In genomic region chr13:63112598-63113372, GRCm38 (mm10) we compare ENCODE assay signal across 9 mouse cellular contexts.
DNase-seq lines count a peak whose midpoint lies in the region; ATAC-seq lines count a peak whose summit lies in the region.
"Had no signal": no experiment of that assay in that cellular context is flagged by ENCODE, and none has a peak within 500 bp of the region (broad histone marks: within the 10 kb centered on the region; RNA-seq: fewer than 3 reads in every experiment).

No protein-coding gene starts in this region.

- H3K36me3 ChIP-seq in forebrain, embryonic 12.5 days (replicated peaks): no peaks in the 10 kb centered on the region
- H3K36me3 ChIP-seq in forebrain, embryonic 15.5 days: no peaks in the 10 kb centered on the region
- H3K36me3 ChIP-seq in embryonic facial prominence, embryonic 15.5 days: no peaks in the 10 kb centered on the region
- no peaks in the 10 kb centered on the region for H3K36me3 ChIP-seq in limb, embryonic 15.5 days

- H3K9ac ChIP-seq in forebrain, embryonic 12.5 days: no peak overlapping the region
- no peak overlapping the region for H3K9ac ChIP-seq in forebrain, embryonic 15.5 days (replicated peaks)
- H3K9ac ChIP-seq in embryonic facial prominence, embryonic 15.5 days: no peak overlapping the region
- no peak overlapping the region for H3K9ac ChIP-seq in limb, embryonic 15.5 days

- H3K27me3 ChIP-seq in forebrain, embryonic 12.5 days: peaks cover 12% of the 10 kb centered on the region
- H3K27me3 ChIP-seq in forebrain, embryonic 15.5 days: no peaks in the 10 kb centered on the region
- H3K27me3 ChIP-seq in embryonic facial prominence, embryonic 15.5 days: no peaks in the 10 kb centered on the region
- H3K27me3 ChIP-seq in limb, embryonic 15.5 days: no peaks in the 10 kb centered on the region
- H3K27me3 ChIP-seq: CH12.LX had no signal

- peak; percentile 56 for DNase-seq in 3T3-L1 (ENCODE audit: low read depth, low spot score)
- DNase-seq in cerebellum, adult 9-11 months: no peak
- no peak for DNase-seq in layer of hippocampus, postnatal 25 days (ENCODE audit: extremely low spot score in 1 of 2, low spot score in 1 of 2)
- no peak for DNase-seq in layer of hippocampus, adult 9-10 months (ENCODE audit: low spot score)

- no peak overlapping the region for H3K4me3 ChIP-seq in forebrain, embryonic 12.5 days (replicated peaks)
- no peak overlapping the region for H3K4me3 ChIP-seq in forebrain, embryonic 15.5 days
- no peak overlapping the region for H3K4me3 ChIP-seq in embryonic facial prominence, embryonic 15.5 days (replicated peaks)
- no peak overlapping the region for H3K4me3 ChIP-seq in limb, embryonic 15.5 days

- peaks cover 25% of the 10 kb centered on the region for H3K4me1 ChIP-seq in forebrain, embryonic 12.5 days
- H3K4me1 ChIP-seq in forebrain, embryonic 15.5 days: peaks cover 16% of the 10 kb centered on the region
- H3K4me1 ChIP-seq in embryonic facial prominence, embryonic 15.5 days: peaks cover 48% of the 10 kb centered on the region
- peaks cover 44% of the 10 kb centered on the region for H3K4me1 ChIP-seq in limb, embryonic 15.5 days

- H3K4me2 ChIP-seq in forebrain, embryonic 12.5 days: no peak overlapping the region; the same call in 1 of the 2 replicates
- H3K4me2 ChIP-seq in forebrain, embryonic 15.5 days (replicated peaks): no peak overlapping the region
- peak overlapping the region; percentile 15; the same call in 1 of the 2 replicates for H3K4me2 ChIP-seq in embryonic facial prominence, embryonic 15.5 days (replicated peaks)
- peak overlapping the region; percentile 20; the same call in 1 of the 2 replicates for H3K4me2 ChIP-seq in limb, embryonic 15.5 days

- peak overlapping the region; percentile 57 for H3K27ac ChIP-seq in forebrain, embryonic 12.5 days
- H3K27ac ChIP-seq in forebrain, embryonic 15.5 days (replicated peaks): no peak overlapping the region
- H3K27ac ChIP-seq in embryonic facial prominence, embryonic 15.5 days (replicated peaks): peak overlapping the region; percentile 93
- peak overlapping the region; percentile 88 for H3K27ac ChIP-seq in limb, embryonic 15.5 days

- no peak for ATAC-seq in forebrain, embryonic 12.5 days (ENCODE audit: low FRiP score)
- no peak for ATAC-seq in forebrain, embryonic 15.5 days (replicated peaks)
- ATAC-seq in embryonic facial prominence, embryonic 15.5 days (ENCODE audit: insufficient number of reproducible peaks, low FRiP score, low TSS enrichment, low read depth): peak; percentile 79
- peak; percentile 50; the same call in 1 of the 2 replicates for ATAC-seq in limb, embryonic 15.5 days (ENCODE audit: insufficient number of reproducible peaks, low FRiP score, low TSS enrichment, low read depth)

- WGBS in forebrain, embryonic 12.5 days: 33% methylated on average over 10 of the region's 10 CpGs
- WGBS in forebrain, embryonic 15.5 days: 33% methylated on average over 10 of the region's 10 CpGs
- 14% methylated on average over 10 of the region's 10 CpGs for WGBS in embryonic facial prominence, embryonic 15.5 days
- whole genome bisulfite sequencing in limb, embryonic 15.5 days: 26% methylated on average over 10 of the region's 10 CpGs

- H3K9me3 ChIP-seq in forebrain, embryonic 12.5 days: 0 out of 2 replicates have a peak, but pooled peaks cover 3% of the 10 kb centered on the region
- no peaks in the 10 kb centered on the region for H3K9me3 ChIP-seq in forebrain, embryonic 15.5 days
- H3K9me3 ChIP-seq in embryonic facial prominence, embryonic 15.5 days (replicated peaks): no peaks in the 10 kb centered on the region
- H3K9me3 ChIP-seq in limb, embryonic 15.5 days: no peaks in the 10 kb centered on the region

Comparison
In these comparisons a context has a peak if more than half of its experiments do, and no peak if none do; other contexts are left out.
1. ATAC-seq: peak in embryonic facial prominence, embryonic 15.5 days (single experiment) and limb, embryonic 15.5 days (single experiment); none in forebrain, embryonic 12.5 days (single experiment) and forebrain, embryonic 15.5 days (single experiment).
2. H3K4me2 ChIP-seq: peak in embryonic facial prominence, embryonic 15.5 days (single experiment) and limb, embryonic 15.5 days (single experiment); none in forebrain, embryonic 12.5 days (single experiment) and forebrain, embryonic 15.5 days (single experiment).